Mouse (Mus musculus): ENCODE measurements around the gene Olfr679.
"Not testable (repeated sequence)": the region's sequence is repeated elsewhere in the genome, so short reads cannot be mapped to it uniquely, and the experiment has no call there.

Olfr679 gene

DNA sequence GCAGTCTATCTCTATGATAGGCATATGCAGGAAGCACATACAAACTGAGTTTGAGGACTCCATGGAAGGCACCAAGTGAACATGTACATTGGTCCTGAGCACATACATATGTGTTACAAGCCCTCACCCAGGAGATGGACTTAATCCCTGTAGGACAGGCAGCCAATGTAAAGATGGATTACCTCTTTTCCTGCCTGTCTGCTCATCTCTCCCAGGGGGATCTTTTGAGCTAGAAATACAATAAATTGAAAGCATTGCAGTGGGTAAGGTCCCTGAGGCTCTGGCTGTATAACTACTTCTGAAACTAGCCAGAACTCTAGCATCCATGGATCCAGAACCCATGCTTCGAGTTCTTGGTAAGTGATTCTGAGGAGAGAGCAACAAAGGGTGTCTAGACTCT is at the start of gene Olfr679:
TSS of gene Olfr679 (plus strand) at position 301 of the 400 bp plus-strand sequence.
- no peak for DNase-seq (ENCODE audit: low spot score in 2 of 2)

DNA sequence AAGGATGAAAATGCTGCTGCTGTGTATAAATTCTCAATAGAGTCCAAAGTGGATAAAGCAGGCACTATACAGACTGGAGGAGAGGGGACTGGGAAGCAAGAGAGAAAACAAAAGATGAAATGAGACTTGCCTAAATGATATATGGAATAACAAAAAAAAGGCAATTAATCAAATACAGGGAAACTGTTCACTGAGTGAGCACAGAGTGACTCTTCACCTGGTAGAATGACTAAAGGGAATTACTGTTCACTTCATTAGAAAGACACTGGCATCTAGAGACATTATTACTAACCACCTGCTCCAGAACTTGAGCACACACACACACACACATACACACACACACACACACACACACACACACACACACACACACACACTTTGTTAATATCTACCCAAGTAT is 48.6 kb upstream of the Olfr679 start, which contains the start of gene Olfr676:
TSS of gene Olfr676 (plus strand) at position 301 of the 400 bp plus-strand sequence.
- DNase-seq (ENCODE audit: low spot score in 2 of 2) = no peak

DNA sequence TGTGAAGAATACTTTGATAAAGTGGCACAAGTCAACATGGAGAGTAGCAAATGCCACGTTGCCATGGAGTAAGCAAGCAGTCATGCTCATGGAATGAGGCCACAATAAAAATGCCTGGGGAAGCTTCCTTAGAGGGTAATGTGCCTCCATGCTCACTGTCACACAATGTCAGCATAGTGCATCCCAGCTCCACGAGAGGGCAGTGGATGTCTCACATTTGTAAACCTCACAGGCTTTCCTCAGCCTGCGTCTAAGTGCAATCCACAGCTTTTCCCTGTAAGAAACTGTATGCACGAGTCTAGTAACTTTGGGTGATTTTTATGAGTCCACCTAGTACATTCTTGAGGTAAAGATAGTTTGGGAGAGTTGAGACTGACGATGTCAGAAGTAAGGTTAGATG is 47.2 kb upstream of the Olfr679 start:
- DNase-seq (ENCODE audit: low spot score in 2 of 2) = not testable (repeated sequence)

DNA sequence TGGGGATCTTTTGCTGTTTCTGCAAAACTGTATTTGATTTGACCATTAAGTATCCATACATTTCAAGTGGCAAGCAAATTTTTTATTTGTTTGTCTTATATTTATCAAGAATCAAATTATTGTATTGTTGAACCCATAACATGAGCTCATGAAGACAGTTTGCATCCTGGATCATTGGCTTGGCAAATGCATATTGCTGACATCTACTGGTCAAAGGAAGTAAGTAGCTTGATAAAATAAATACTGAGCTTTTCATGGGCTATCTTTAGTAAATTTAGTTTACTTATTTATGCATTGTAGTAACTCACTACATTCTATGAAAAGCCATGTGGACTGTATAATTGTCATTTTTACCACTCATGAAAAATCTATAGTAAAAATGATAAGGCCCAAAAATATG is 22.1 kb upstream of the Olfr679 start:
- no peak for DNase-seq (ENCODE audit: low spot score in 2 of 2)

DNA sequence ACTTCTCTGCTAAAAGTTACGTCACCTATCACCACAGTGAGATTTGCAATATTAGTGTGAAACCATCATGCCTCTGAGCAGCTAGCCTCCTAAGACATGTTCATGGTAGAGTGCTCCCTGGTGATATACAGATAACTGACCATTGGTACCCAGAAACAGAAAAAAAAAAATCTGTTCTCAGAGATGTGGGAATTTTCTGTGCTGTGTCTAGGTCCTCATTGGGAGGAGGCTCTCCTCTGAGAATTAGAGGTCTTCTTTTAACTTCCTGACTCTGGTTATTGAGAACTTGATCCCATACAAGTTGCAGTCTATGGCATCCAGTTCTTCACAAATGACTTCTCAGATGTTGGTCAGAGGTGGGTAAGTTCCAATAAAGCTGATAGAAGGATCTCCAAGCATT is 16.8 kb upstream of the Olfr679 start, which contains the start of gene Olfr678:
TSS of gene Olfr678 (plus strand) at position 301 of the 400 bp plus-strand sequence.
- DNase-seq (ENCODE audit: low spot score in 2 of 2) = no peak

DNA sequence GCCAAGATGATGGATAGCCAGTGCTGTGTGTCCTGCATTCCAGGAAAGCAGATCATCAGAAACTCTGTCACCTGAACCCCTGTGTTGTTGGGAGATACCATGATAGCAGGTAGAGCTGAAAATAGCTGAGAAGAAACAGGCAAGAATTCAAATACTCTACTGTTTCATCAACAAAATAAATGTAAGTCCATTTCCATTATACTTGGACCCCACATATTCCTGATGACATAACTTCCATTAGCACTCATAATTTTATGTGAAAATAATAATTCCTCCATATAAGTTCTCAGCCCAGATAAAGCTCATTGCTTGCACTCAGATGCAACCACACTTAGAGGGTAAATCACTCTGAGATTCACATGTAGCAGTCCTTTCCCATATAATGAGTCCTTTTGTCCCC is 11.7 kb downstream of the Olfr679 start, which contains the start of gene Olfr680-ps1:
TSS of gene Olfr680-ps1 (minus strand) at position 101 of the 400 bp plus-strand sequence.
- DNase-seq (ENCODE audit: low spot score in 2 of 2) = not testable (repeated sequence)

DNA sequence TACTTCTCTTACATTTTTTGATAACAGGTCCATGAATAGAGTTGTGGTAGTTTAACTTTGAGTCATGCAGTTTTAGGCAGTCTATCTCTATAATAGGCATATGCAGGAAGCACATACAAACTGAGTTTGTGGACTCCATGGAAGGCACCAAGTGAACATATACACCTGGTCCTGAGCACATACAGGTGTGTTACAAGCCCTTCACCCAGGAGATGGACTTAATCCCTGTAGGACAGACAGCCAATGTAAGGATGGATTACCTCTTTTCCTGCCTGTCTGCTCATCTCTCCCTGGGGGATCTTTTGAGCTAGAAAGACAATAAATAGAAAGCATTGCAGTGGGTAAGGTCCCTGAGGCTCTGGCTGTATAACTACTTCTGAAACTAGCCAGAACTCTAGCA is 35.5 kb downstream of the Olfr679 start, which contains the start of gene Olfr681:
TSS of gene Olfr681 (plus strand) at position 301 of the 400 bp plus-strand sequence.
- DNase-seq (ENCODE audit: low spot score in 2 of 2) = no peak
